Mouse (Mus musculus) heart, adult 2 months (tissue): Measurements from ENCODE around the gene Rai1. TPM values are rescaled to one million over a fixed set of nuclear protein-coding genes. Genes with fewer than 3 reads are reported as not detected.

Experiments
- DNase-seq, 2 experiments: peaks; one replicate each; pipeline ENCODE4 v3.0.0; 2021
- H3K27ac ChIP-seq: fragments of 200-600 bp; 2 replicates; pipeline ENCODE4 v1.8.1; 2022
- H3K27me3 ChIP-seq: fragments of 200-500 bp; 2 replicates; pipeline ENCODE4 v1.6.1; 2012; ENCODE audit warnings: mild to moderate bottlenecking, low read length, inconsistent platforms, mixed read lengths; ENCODE audit not compliant: control insufficient read depth, insufficient read depth
- H3K36me3 ChIP-seq: fragments of 200-500 bp; 2 replicates; pipeline ENCODE4 v1.6.1; 2012; ENCODE audit warnings: low read length, inconsistent platforms; ENCODE audit not compliant: control insufficient read depth, insufficient read depth
- H3K4me1 ChIP-seq: fragments of 200-500 bp; 2 replicates; pipeline ENCODE4 v1.6.1; 2011; ENCODE audit warnings: low read length; ENCODE audit not compliant: control insufficient read depth, insufficient read depth
- H3K4me3 ChIP-seq: fragments of 200-600 bp; 2 replicates; pipeline ENCODE4 v1.8.1; 2022
- H3K79me2 ChIP-seq: fragments of 200-500 bp; replicated peaks from 2 replicates; pipeline ENCODE4 v1.6.1; 2012; ENCODE audit warnings: mild to moderate bottlenecking, inconsistent platforms, low read length, moderate library complexity, mixed read lengths; ENCODE audit not compliant: control insufficient read depth, insufficient read depth
- H3K9ac ChIP-seq: fragments of 200-500 bp; 2 replicates; pipeline ENCODE4 v1.6.1; 2012; ENCODE audit warnings: low read depth, mild to moderate bottlenecking, control low read depth, inconsistent platforms, low read length, mixed read lengths
- CTCF ChIP-seq: fragments of 200-600 bp; IDR thresholded peaks from 2 replicates; pipeline ENCODE4 v1.8.1; 2022; ENCODE audit warnings: antibody characterized with exemption, mild to moderate bottlenecking, moderate library complexity
- EP300 ChIP-seq: fragments of 200-500 bp; IDR thresholded peaks from 2 replicates; pipeline ENCODE4 v1.6.1; 2011; ENCODE audit warnings: low read depth, low read length, control low read depth; ENCODE audit not compliant: insufficient read depth
- POLR2A ChIP-seq: fragments of 200-500 bp; IDR thresholded peaks from 2 replicates; pipeline ENCODE4 v1.6.1; 2011; ENCODE audit warnings: mild to moderate bottlenecking, low read depth, low read length, control low read depth; ENCODE audit not compliant: insufficient read depth
- whole genome bisulfite sequencing: fragments of 180-500 bp; shearing (Covaris S2); methylation state at CpG from one replicate; pipeline ENCODE4 v1.1.7; 2018; 5-methylcytosine and 5-hydroxymethylcytosine counted together
- intact Hi-C: fragments of 180-260 bp; cut with DNase I; formaldehyde crosslinking; loops from one replicate; pipeline ENCODE4 v1.15.1; 2025
- polyA plus RNA-seq: library from polyadenylated mRNA; depleted of rRNA; stranded (reverse); fragments of >200 nt; gene quantifications from 2 replicates; pipeline ENCODE4 v1.2.3, GENCODE M21; 2012
- total RNA-seq, 2 experiments: library from RNA; stranded (reverse); gene quantifications; 2 replicates each; pipeline ENCODE4 v1.2.3; 2021

The Rai1 gene
- total and polyA plus RNA-seq, 3 experiments: 20.0 to 26.5 (median 21.8) TPM

DNA sequence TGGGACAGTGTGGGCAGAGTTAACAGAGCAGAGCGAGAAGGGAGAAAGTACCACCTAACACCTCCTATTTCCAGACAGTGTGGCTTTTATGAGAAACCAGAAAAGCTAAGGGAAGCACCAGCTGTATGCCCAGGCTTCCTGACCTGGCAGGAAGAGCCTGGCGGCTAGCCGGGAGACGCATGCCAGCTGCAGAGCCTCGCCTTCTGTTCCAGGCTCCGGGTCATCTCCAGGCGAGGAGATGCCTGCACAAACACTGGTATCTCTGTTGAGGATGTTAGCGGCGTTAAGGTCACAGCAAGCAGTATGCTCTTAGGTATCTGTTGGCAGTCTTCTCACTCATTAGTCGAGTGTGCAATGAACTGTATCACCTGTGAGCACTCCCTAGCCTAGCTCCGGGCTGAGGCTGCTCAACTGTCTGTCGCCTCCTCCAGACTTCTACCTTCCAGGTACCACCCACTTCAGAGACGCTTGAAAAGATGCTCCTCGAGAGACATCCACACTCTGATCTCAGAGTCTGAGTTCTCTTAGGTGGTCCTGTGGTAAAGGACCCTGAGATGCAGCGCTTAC is 30.8 kb upstream of the Rai1 start:
- Histone ChIP-seq H3K4me1 (no peaks in the 10 kb centered on the region), H3K79me2 (no peaks in the 10 kb centered on the region), H3K4me3 (no peak overlapping the region), H3K36me3 (no peaks in the 10 kb centered on the region), H3K9ac (no peak overlapping the region), H3K27me3 (no peaks in the 10 kb centered on the region), H3K27ac (no peak overlapping the region)
- DNase-seq: peak in 1 of 2 experiments; percentile 32
- intact Hi-C loops: no loop called here
- 42% methylated on average over 15 of the region's 15 CpGs for WGBS
- TF ChIP-seq POLR2A (no peak), EP300 (no peak), CTCF (no peak)

DNA sequence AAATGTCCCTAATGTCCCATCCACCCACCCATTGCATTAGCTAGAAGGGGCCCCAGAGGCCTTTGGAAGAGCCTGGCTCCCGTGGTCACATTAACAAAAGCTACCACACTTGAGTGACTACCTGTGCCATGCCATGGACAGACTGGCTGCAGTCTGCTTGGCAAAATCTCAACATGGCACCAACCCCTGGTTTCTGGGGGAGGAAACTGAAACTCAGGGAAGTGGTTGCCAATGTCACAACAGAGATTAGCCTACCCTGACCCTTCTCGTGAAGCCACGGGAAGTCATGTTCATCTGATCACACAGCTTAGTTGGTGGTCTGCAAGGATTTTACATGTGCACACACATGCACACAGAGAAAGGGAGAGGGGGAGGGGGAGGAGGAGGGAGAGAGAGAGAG is 28.6 kb upstream of the Rai1 start:
- intact Hi-C loops: loop anchor here (1.0 to 2.0 kb wide), 3 partner anchors 49 to 196 kb away; partner anchors contain the start of gene Rasd1
- no peaks in the 10 kb centered on the region for H3K36me3 ChIP-seq
- H3K79me2 ChIP-seq: no peaks in the 10 kb centered on the region
- no peak for DNase-seq
- TF ChIP-seq EP300: no peak
- no peak for TF ChIP-seq CTCF
- TF ChIP-seq POLR2A: no peak
- no peak overlapping the region for H3K27ac ChIP-seq
- no peak overlapping the region for H3K9ac ChIP-seq
- no peak overlapping the region for H3K4me3 ChIP-seq
- H3K27me3 ChIP-seq: no peaks in the 10 kb centered on the region
- no peaks in the 10 kb centered on the region for H3K4me1 ChIP-seq
- WGBS: 82% methylated on average over 3 of the region's 3 CpGs

GRCm38 (mm10) chr11:60076790-60077189 is 28.0 kb upstream of the Rai1 start:
- H3K4me3 ChIP-seq: no peak overlapping the region
- peak; percentile 56 to 59 for DNase-seq
- H3K4me1 ChIP-seq: no peaks in the 10 kb centered on the region
- no peak overlapping the region for H3K9ac ChIP-seq
- intact Hi-C loops: loop anchor here (1.0 to 2.0 kb wide), 3 partner anchors 50 to 196 kb away; partner anchors contain the start of gene Rasd1
- no peaks in the 10 kb centered on the region for H3K79me2 ChIP-seq
- H3K27ac ChIP-seq: no peak overlapping the region
- TF ChIP-seq EP300 (0 out of 2 replicates have a peak, but pooled peaks have one; percentile 31), CTCF (peak; percentile 69), POLR2A (no peak)
- WGBS: 23% methylated on average over 4 of the region's 4 CpGs
- no peaks in the 10 kb centered on the region for H3K27me3 ChIP-seq
- no peaks in the 10 kb centered on the region for H3K36me3 ChIP-seq

DNA sequence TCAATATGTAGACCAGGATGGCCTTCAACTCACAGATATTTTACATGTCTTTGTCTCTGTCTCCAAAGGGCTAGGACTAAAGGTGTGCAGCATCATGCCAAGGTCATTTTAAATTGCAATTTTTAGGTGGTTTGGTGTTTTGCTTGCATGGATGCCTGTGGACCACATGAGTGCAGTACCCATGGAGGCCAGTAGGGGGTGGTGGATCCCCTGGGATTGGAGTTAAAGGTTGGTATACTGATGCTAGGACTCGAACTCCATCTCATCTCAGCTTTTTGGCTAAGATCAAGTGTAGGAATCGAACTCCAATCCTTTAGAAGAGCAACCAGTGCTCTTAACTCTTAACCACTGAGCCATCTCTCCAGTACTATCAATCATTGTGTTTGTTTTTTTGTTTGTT is 20.2 kb upstream of the Rai1 start:
- Histone ChIP-seq H3K27ac (no peak overlapping the region), H3K4me3 (no peak overlapping the region), H3K79me2 (no peaks in the 10 kb centered on the region), H3K4me1 (no peaks in the 10 kb centered on the region), H3K9ac (no peak overlapping the region), H3K36me3 (no peaks in the 10 kb centered on the region), H3K27me3 (no peaks in the 10 kb centered on the region)
- intact Hi-C loops: loop anchor here (5.0 to 10.0 kb wide), 2 partner anchors 328 to 430 kb away; no protein-coding TSS in a partner anchor
- DNase-seq: peak in 1 of 2 experiments; percentile 59
- TF ChIP-seq POLR2A (no peak), CTCF (peak; percentile 86), EP300 (no peak)
- 48% methylated on average over 2 of the region's 2 CpGs for WGBS

DNA sequence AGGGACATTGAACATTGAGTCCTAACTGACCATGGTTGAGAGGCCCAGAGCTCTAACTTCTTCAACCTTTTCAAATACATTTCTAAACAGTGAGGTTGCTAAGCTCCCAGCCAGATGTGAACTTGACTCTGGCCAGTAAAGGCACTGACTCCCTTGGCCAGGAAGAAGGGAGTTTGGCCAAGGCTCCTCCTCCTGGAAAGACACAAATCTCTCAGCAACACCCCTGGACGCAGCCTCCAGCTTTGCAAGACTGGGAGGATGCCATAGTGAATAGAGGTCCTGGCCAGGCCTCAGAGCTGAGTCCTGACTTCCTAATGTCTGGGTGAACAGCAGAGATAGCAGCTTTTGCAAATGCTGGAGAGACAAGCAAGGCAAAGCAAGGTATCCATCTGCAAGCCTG is 18.1 kb upstream of the Rai1 start:
- 52% methylated on average over 1 of the region's 1 CpGs for WGBS
- TF ChIP-seq CTCF: no peak
- no peak for TF ChIP-seq EP300
- TF ChIP-seq POLR2A: no peak
- H3K4me1 ChIP-seq: peaks cover 2% of the 10 kb centered on the region
- no peaks in the 10 kb centered on the region for H3K79me2 ChIP-seq
- no peaks in the 10 kb centered on the region for H3K27me3 ChIP-seq
- no peak overlapping the region for H3K4me3 ChIP-seq
- intact Hi-C loops: loop anchor here (10.0 kb wide), 1 partner anchor 428 kb away; no protein-coding TSS in a partner anchor
- H3K9ac ChIP-seq: no peak overlapping the region
- H3K27ac ChIP-seq: no peak overlapping the region
- peak in 1 of 2 experiments; percentile 48 for DNase-seq
- no peaks in the 10 kb centered on the region for H3K36me3 ChIP-seq

GRCm38 (mm10) chr11:60088947-60089346 is 15.9 kb upstream of the Rai1 start:
- no peaks in the 10 kb centered on the region for H3K36me3 ChIP-seq
- 69% methylated on average over 4 of the region's 4 CpGs for WGBS
- TF ChIP-seq CTCF (no peak), EP300 (no peak), POLR2A (no peak)
- no peak for DNase-seq
- no peaks in the 10 kb centered on the region for H3K79me2 ChIP-seq
- H3K9ac ChIP-seq: no peak overlapping the region
- H3K27me3 ChIP-seq: no peaks in the 10 kb centered on the region
- intact Hi-C loops: loop anchor here (10.0 kb wide), 1 partner anchor 426 kb away; no protein-coding TSS in a partner anchor
- H3K27ac ChIP-seq: no peak overlapping the region
- H3K4me3 ChIP-seq: no peak overlapping the region
- peaks cover 2% of the 10 kb centered on the region for H3K4me1 ChIP-seq
